Mouse (Mus musculus) gastrocnemius, adult 18-20 months (tissue): ENCODE data around the gene Gast. TPM values are rescaled to one million over a fixed set of nuclear protein-coding genes. Genes with fewer than 3 reads are reported as not detected.
"Not testable (repeated sequence)": the region's sequence is repeated elsewhere in the genome, so short reads cannot be mapped to it uniquely, and the experiment has no call there.

Source experiments
- DNase-seq: peaks from one replicate; pipeline ENCODE4 v3.0.0; 2021; ENCODE audit warnings: low spot score
- total RNA-seq, 2 experiments: library from RNA; stranded (reverse); gene quantifications; 2 replicates each; pipeline ENCODE4 v1.2.3; 2021

The Gast gene
- total RNA-seq, 2 experiments from 2014 or later, result not detected

- DNase-seq, result not testable (repeated sequence)
Observed at GRCm38 (mm10) chr11:100320701-100321410, 13.4 kb upstream of the Gast start.

GRCm38 (mm10) chr11:100321479-100322305, 12.5 kb upstream of the Gast start:
- not testable (repeated sequence) for DNase-seq

- DNase-seq, result no peak
Observed at GRCm38 (mm10) chr11:100322591-100323258, 11.5 kb upstream of the Gast start.

GRCm38 (mm10) chr11:100323578-100323977, 10.6 kb upstream of the Gast start:
- peak; percentile 59 for DNase-seq

- no peak for DNase-seq
Observed at GRCm38 (mm10) chr11:100325062-100325629, 9.1 kb upstream of the Gast start.

GRCm38 (mm10) chr11:100327316-100327715, 6.9 kb upstream of the Gast start:
- no peak for DNase-seq

GRCm38 (mm10) chr11:100327761-100328160, 6.4 kb upstream of the Gast start:
- DNase-seq, result no peak

- DNase-seq, result no peak
Observed at GRCm38 (mm10) chr11:100330235-100330634, 4.0 kb upstream of the Gast start.

GRCm38 (mm10) chr11:100330816-100331375, 3.3 kb upstream of the Gast start:
- not testable (repeated sequence) for DNase-seq

GRCm38 (mm10) chr11:100332766-100333515, 1.3 kb upstream of the Gast start:
- DNase-seq, result no peak

- DNase-seq, result no peak
Observed at GRCm38 (mm10) chr11:100335731-100336130, 1.5 kb downstream of the Gast start.

- no peak for DNase-seq
Observed at GRCm38 (mm10) chr11:100344269-100344668, 10.1 kb downstream of the Gast start.

GRCm38 (mm10) chr11:100352076-100352857, 18.1 kb downstream of the Gast start:
- DNase-seq, result no peak

- DNase-seq, result peak; percentile 12
Observed at GRCm38 (mm10) chr11:100355151-100355951, 21.1 kb downstream of the Gast start.

GRCm38 (mm10) chr11:100355972-100356818, 22.0 kb downstream of the Gast start, which contains the start of gene Hap1:
Gene Hap1, minus strand, starts transcription at chr11:100356128.
- peak; percentile 55 for DNase-seq

GRCm38 (mm10) chr11:100356819-100357211, 22.6 kb downstream of the Gast start:
- DNase-seq, result no peak

GRCm38 (mm10) chr11:100357408-100357807, 23.2 kb downstream of the Gast start:
- no peak for DNase-seq

GRCm38 (mm10) chr11:100360175-100360574, 26.0 kb downstream of the Gast start:
- no peak for DNase-seq
